Mouse (Mus musculus) midbrain, embryonic 12.5 days (tissue): ENCODE results near the gene Cacnb2. TPM values are rescaled to one million over a fixed set of nuclear protein-coding genes. Genes with fewer than 3 reads are reported as not detected.

ENCODE experiments used
- ATAC-seq: fragments of 200-750 bp; cut with Nextera tagmentation; 2 replicates; pipeline ENCODE4 v1.8.0; 2017; ENCODE audit warnings: low read depth, moderate TSS enrichment, moderate library complexity; ENCODE audit not compliant: low FRiP score
- H3K27ac ChIP-seq: fragments of 300-500 bp; sonication (generic); replicated peaks from 2 replicates; pipeline ENCODE4 v1.5.1; 2016; ENCODE audit warnings: mild to moderate bottlenecking
- H3K27me3 ChIP-seq: fragments of 300-500 bp; sonication (generic); 2 replicates; pipeline ENCODE4 v1.6.1; 2016; ENCODE audit warnings: mild to moderate bottlenecking
- H3K36me3 ChIP-seq: fragments of 300-500 bp; sonication (generic); 2 replicates; pipeline ENCODE4 v1.6.1; 2016
- H3K4me1 ChIP-seq: fragments of 300-500 bp; sonication (generic); 2 replicates; pipeline ENCODE4 v1.6.1; 2016
- H3K4me2 ChIP-seq: fragments of 300-500 bp; sonication (generic); replicated peaks from 2 replicates; pipeline ENCODE4 v1.6.1; 2016; ENCODE audit warnings: mild to moderate bottlenecking, moderate library complexity
- H3K4me3 ChIP-seq: fragments of 300-500 bp; sonication (generic); 2 replicates; pipeline ENCODE4 v1.5.1; 2016; ENCODE audit warnings: mild to moderate bottlenecking
- H3K9ac ChIP-seq: fragments of 300-500 bp; sonication (generic); replicated peaks from 2 replicates; pipeline ENCODE4 v1.6.1; 2016; ENCODE audit warnings: mild to moderate bottlenecking, moderate library complexity
- H3K9me3 ChIP-seq: fragments of 300-500 bp; sonication (generic); 2 replicates; pipeline ENCODE4 v1.6.1; 2016; ENCODE audit warnings: mild to moderate bottlenecking
- WGBS: fragments of 180-500 bp; shearing (Covaris S2); methylation state at CpG from one replicate; pipeline ENCODE4 v1.1.7; 2016; 5-methylcytosine and 5-hydroxymethylcytosine counted together
- polyA plus RNA-seq: library from polyadenylated mRNA; unstranded; fragments of >200 nt; fragmentation: Nextera tagmentation; extraction: Ambion mirVana; gene quantifications from 2 replicates; pipeline ENCODE4 v1.2.1, GENCODE M21; 2016

Gene Cacnb2
- polyA plus RNA-seq, 1 experiment from 2014 or later = 2.7 TPM

DNA sequence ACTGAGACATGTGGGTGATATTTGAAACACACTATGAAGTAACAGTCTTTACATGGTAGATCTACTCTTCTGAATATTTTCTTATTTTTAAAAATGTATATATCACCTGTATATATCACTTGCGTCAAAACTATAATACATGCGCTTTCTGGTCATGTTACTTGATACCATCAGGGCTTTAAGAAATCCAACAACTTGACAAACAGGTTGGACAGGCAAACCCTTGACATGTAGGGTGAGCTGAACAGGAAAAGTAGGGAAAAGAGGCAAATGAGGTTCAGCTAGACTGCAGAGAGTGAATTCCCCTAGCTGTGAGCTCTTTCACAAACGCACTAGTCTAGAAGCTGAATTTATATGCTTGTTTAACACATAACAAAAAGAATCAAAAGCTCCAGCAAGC lies 423.9 kb downstream of the Cacnb2 start:
- no peaks in the 10 kb centered on the region for H3K4me1 ChIP-seq
- H3K9me3 ChIP-seq = no peaks in the 10 kb centered on the region
- no peaks in the 10 kb centered on the region for H3K27me3 ChIP-seq
- H3K4me2 ChIP-seq = no peak overlapping the region
- H3K9ac ChIP-seq = no peak overlapping the region
- no peak for ATAC-seq
- H3K27ac ChIP-seq = no peak overlapping the region
- no peak overlapping the region for H3K4me3 ChIP-seq
- 95% methylated on average over 3 of the region's 3 CpGs for WGBS
- peaks cover 9% of the 10 kb centered on the region for H3K36me3 ChIP-seq

DNA sequence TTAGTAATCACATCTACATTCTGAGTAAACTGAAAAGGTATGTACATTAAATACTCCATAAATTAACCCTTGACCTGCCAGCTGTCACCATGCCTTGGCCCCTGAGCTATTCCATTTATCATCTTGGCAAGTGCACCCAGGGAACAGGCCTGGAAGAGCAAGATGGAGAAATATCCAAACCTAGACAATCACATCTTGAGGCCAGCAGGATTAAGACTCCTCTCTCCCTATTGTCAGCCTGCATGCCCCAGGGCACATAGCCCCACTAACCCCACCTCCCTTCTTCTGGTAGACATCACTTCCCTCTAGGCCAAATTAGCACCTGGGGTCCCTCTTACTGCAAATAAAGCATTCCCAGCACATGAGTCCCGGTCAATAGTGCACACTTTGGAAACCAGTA lies 424.9 kb downstream of the Cacnb2 start:
- Histone ChIP-seq H3K4me1 (no peaks in the 10 kb centered on the region), H3K36me3 (peaks cover 10% of the 10 kb centered on the region), H3K27me3 (no peaks in the 10 kb centered on the region), H3K4me3 (no peak overlapping the region), H3K9ac (no peak overlapping the region), H3K4me2 (no peak overlapping the region), H3K27ac (no peak overlapping the region), H3K9me3 (no peaks in the 10 kb centered on the region)
- ATAC-seq = no peak
- WGBS = 75% methylated on average over 1 of the region's 1 CpGs

Other genes starting within 250 kb of the Cacnb2 start
- 1.1 and 1.6 TPM in 2 replicates for gene Slc39a12, start 214.8 kb upstream of the Cacnb2 start, polyA plus RNA-seq